22 mouse cellular contexts compared by ENCODE assay signal in genomic region chr9:110350612-110351011, GRCm38 (mm10). TPM values are rescaled to one million over a fixed set of nuclear protein-coding genes. Genes with fewer than 3 reads are reported as not detected.
DNase-seq lines count a peak whose midpoint lies in the region; ATAC-seq and TF ChIP-seq lines count a peak whose summit lies in the region.
"Had no signal": no experiment of that assay in that cellular context is flagged by ENCODE, and none has a peak within 500 bp of the region (broad histone marks: within the 10 kb centered on the region; RNA-seq: fewer than 3 reads in every experiment).

No protein-coding gene starts in this region.

- TF ChIP-seq CTCF in liver, embryonic 14.5 days (IDR thresholded peaks at IDR 0.05; ENCODE audit: low read depth), result no peak
- TF ChIP-seq CTCF in forebrain, postnatal 0 days (IDR thresholded peaks at IDR 0.05; ENCODE audit: low read depth), result no peak

- TF ChIP-seq EP300 in liver, embryonic 14.5 days (IDR thresholded peaks at IDR 0.05; ENCODE audit: low read depth), result no peak

- peak; percentile 36 for DNase-seq in kidney, adult 18-20 months
- peak; percentile 35 for DNase-seq in kidney, postnatal 14 days
- no peak for DNase-seq in liver, embryonic 14.5 days (ENCODE audit: low read depth in 3 of 3, low spot score in 3 of 3)
- DNase-seq in forebrain, postnatal 0 days, result no peak
- DNase-seq in frontal cortex, postnatal 25 days (ENCODE audit: low spot score in 2 of 2), result no peak
- no peak for DNase-seq in left cerebral cortex, adult 9 months (ENCODE audit: low spot score in 2 of 2)
- DNase-seq: adrenal gland, adult 2 months; cerebellum, postnatal 10 days; heart, adult 11 months; heart, postnatal 4 days; lung, embryonic 14.5 days; lung, postnatal 4 days; midbrain, embryonic 14.5 days; right cerebral cortex, postnatal 4 days; thymus, adult 2 months had no signal

- no peak overlapping the region for H3K9ac ChIP-seq in kidney, embryonic 14.5 days (ENCODE audit: low read depth, low read length)
- H3K9ac ChIP-seq in liver, embryonic 14.5 days (replicated peaks), result no peak overlapping the region
- H3K9ac ChIP-seq in forebrain, postnatal 0 days, result no peak overlapping the region
- H3K9ac ChIP-seq: forebrain, embryonic 12.5 days; lung, embryonic 14.5 days; neural tube, embryonic 15.5 days had no signal

- H3K36me3 ChIP-seq in kidney, embryonic 14.5 days (ENCODE audit: control insufficient read depth, insufficient read depth, low read length), result peaks cover 6% of the 10 kb centered on the region; the same call in 1 of the 2 replicates
- H3K36me3 ChIP-seq in liver, embryonic 14.5 days (replicated peaks; ENCODE audit: control insufficient read depth, insufficient read depth, low read depth), result no peaks in the 10 kb centered on the region
- peaks cover 23% of the 10 kb centered on the region for H3K36me3 ChIP-seq in forebrain, postnatal 0 days (ENCODE audit: insufficient read depth)

- H3K9me3 ChIP-seq in kidney, embryonic 14.5 days (ENCODE audit: control insufficient read depth, low read length), result no peaks in the 10 kb centered on the region
- H3K9me3 ChIP-seq in liver, embryonic 14.5 days (ENCODE audit: control insufficient read depth, low read length), result no peaks in the 10 kb centered on the region
- no peaks in the 10 kb centered on the region for H3K9me3 ChIP-seq in forebrain, postnatal 0 days (ENCODE audit: low read length)
- H3K9me3 ChIP-seq: forebrain, embryonic 12.5 days; limb, embryonic 10.5 days; neural tube, embryonic 15.5 days had no signal

- H3K4me3 ChIP-seq in kidney, embryonic 14.5 days (ENCODE audit: low read length), result no peak overlapping the region
- H3K4me3 ChIP-seq in liver, embryonic 14.5 days (ENCODE audit: insufficient read depth in 1 of 2, low read depth in 2 of 2, low read length in 2 of 2), result no peak overlapping the region
- no peak overlapping the region for H3K4me3 ChIP-seq in forebrain, postnatal 0 days (ENCODE audit: low read depth, low read length)
- H3K4me3 ChIP-seq: forebrain, embryonic 12.5 days; limb, embryonic 10.5 days; myocyte; neural tube, embryonic 15.5 days had no signal

- H3K4me1 ChIP-seq in kidney, embryonic 14.5 days (ENCODE audit: control insufficient read depth, insufficient read depth, low read length), result no peaks in the 10 kb centered on the region
- H3K4me1 ChIP-seq in liver, embryonic 14.5 days (replicated peaks; ENCODE audit: control insufficient read depth in 2 of 2, insufficient read depth in 2 of 2, low read length in 1 of 2), result peaks cover 3 to 17% of the 10 kb centered on the region in 2 experiments; a peak in 2 of 4 replicates
- no peaks in the 10 kb centered on the region for H3K4me1 ChIP-seq in forebrain, postnatal 0 days (ENCODE audit: insufficient read depth)
- H3K4me1 ChIP-seq: forebrain, embryonic 12.5 days had no signal

- ATAC-seq in kidney, embryonic 14.5 days (ENCODE audit: low FRiP score, low TSS enrichment), result no peak
- peak; percentile 50; the same call in 1 of the 2 replicates for ATAC-seq in liver, embryonic 14.5 days (ENCODE audit: insufficient read depth)
- no peak for ATAC-seq in forebrain, postnatal 0 days
- ATAC-seq: hindbrain, embryonic 16.5 days had no signal

- 86% methylated on average over 5 of the region's 5 CpGs for WGBS in kidney, embryonic 14.5 days
- 38% methylated on average over 5 of the region's 5 CpGs for WGBS in liver, embryonic 14.5 days (ENCODE audit: insufficient replicate concordance)
- WGBS in forebrain, postnatal 0 days, result 92% methylated on average over 5 of the region's 5 CpGs

- H3K4me2 ChIP-seq in kidney, embryonic 14.5 days (replicated peaks; ENCODE audit: low read depth, low read length), result no peak overlapping the region
- no peak overlapping the region for H3K4me2 ChIP-seq in liver, embryonic 14.5 days (ENCODE audit: low read depth)
- no peak overlapping the region for H3K4me2 ChIP-seq in forebrain, postnatal 0 days (ENCODE audit: low read depth)
- H3K4me2 ChIP-seq: forebrain, embryonic 12.5 days; lung, embryonic 14.5 days; neural tube, embryonic 15.5 days had no signal

- H3K27ac ChIP-seq in kidney, embryonic 14.5 days (ENCODE audit: low read depth, low read length), result no peak overlapping the region
- no peak overlapping the region for H3K27ac ChIP-seq in liver, embryonic 14.5 days
- no peak overlapping the region for H3K27ac ChIP-seq in forebrain, postnatal 0 days (ENCODE audit: low read depth, low read length)
- H3K27ac ChIP-seq: forebrain, embryonic 12.5 days; limb, embryonic 10.5 days; neural tube, embryonic 15.5 days had no signal

- no peaks in the 10 kb centered on the region for H3K27me3 ChIP-seq in kidney, embryonic 14.5 days (ENCODE audit: control insufficient read depth, insufficient read depth, low read length)
- H3K27me3 ChIP-seq in liver, embryonic 14.5 days (ENCODE audit: control insufficient read depth, insufficient read depth, low read length), result no peaks in the 10 kb centered on the region
- H3K27me3 ChIP-seq in forebrain, postnatal 0 days (ENCODE audit: insufficient read depth, low read length), result no peaks in the 10 kb centered on the region
- H3K27me3 ChIP-seq: CH12.LX; forebrain, embryonic 12.5 days; neural tube, embryonic 15.5 days had no signal

RNA-seq across cellular contexts. Expression of gene Scap, which starts 17.5 kb away (rescaled TPM):
- 33.0 and 37.5 TPM in 2 replicates for polyA plus RNA-seq in kidney, embryonic 14.5 days (2014; fragmentation: Nextera tagmentation; extraction: Ambion mirVana)
- 9.4 and 12.3 TPM in 2 replicates for polyA plus RNA-seq in liver, embryonic 14.5 days (2012; rRNA removed)
- polyA plus RNA-seq in liver, embryonic 14.5 days (2014; fragmentation: Nextera tagmentation; extraction: Ambion mirVana), result 15.6 and 18.9 TPM in 2 replicates
- 87.6 and 111 TPM in 2 replicates for total RNA-seq in forebrain, postnatal 0 days (2014; rRNA removed)
- 40.1 and 49.5 TPM in 2 replicates for polyA plus RNA-seq in forebrain, postnatal 0 days (2015; fragmentation: Nextera tagmentation; extraction: Ambion mirVana)

RNA-seq across cellular contexts. Expression of gene Elp6, which starts 45.6 kb away (rescaled TPM):
- polyA plus RNA-seq in kidney, embryonic 14.5 days (2014; fragmentation: Nextera tagmentation; extraction: Ambion mirVana), result 32.3 and 33.8 TPM in 2 replicates
- 7.7 and 8.0 TPM in 2 replicates for polyA plus RNA-seq in liver, embryonic 14.5 days (2012; rRNA removed)
- 6.3 and 7.5 TPM in 2 replicates for polyA plus RNA-seq in liver, embryonic 14.5 days (2014; fragmentation: Nextera tagmentation; extraction: Ambion mirVana)
- total RNA-seq in forebrain, postnatal 0 days (2014; rRNA removed), result 27.8 and 35.2 TPM in 2 replicates
- 27.1 and 27.5 TPM in 2 replicates for polyA plus RNA-seq in forebrain, postnatal 0 days (2015; fragmentation: Nextera tagmentation; extraction: Ambion mirVana)

RNA-seq across cellular contexts. Expression of gene Ptpn23, which starts 57.4 kb away (rescaled TPM):
- 16.1 and 18.6 TPM in 2 replicates for polyA plus RNA-seq in kidney, embryonic 14.5 days (2014; fragmentation: Nextera tagmentation; extraction: Ambion mirVana)
- 3.9 and 4.3 TPM in 2 replicates for polyA plus RNA-seq in liver, embryonic 14.5 days (2012; rRNA removed)
- polyA plus RNA-seq in liver, embryonic 14.5 days (2014; fragmentation: Nextera tagmentation; extraction: Ambion mirVana), result 2.8 and 3.8 TPM in 2 replicates
- total RNA-seq in forebrain, postnatal 0 days (2014; rRNA removed), result 25.3 and 26.2 TPM in 2 replicates
- 7.8 and 10.2 TPM in 2 replicates for polyA plus RNA-seq in forebrain, postnatal 0 days (2015; fragmentation: Nextera tagmentation; extraction: Ambion mirVana)

Comparison
In these comparisons a context has a peak if more than half of its experiments do, and no peak if none do; other contexts are left out.
1. DNase-seq: peak in kidney, adult 18-20 months (single experiment) and kidney, postnatal 14 days (single experiment); none in liver, embryonic 14.5 days (0 of 3), forebrain, postnatal 0 days (single experiment), frontal cortex, postnatal 25 days (0 of 2) and left cerebral cortex, adult 9 months (0 of 2).